Mouse (Mus musculus) intestine, embryonic 14.5 days (tissue): ENCODE data around the gene Copz1. TPM values are rescaled to one million over a fixed set of nuclear protein-coding genes. Genes with fewer than 3 reads are reported as not detected.
A peak's percentile ranks its signal among the peaks of the same experiment; 100 is the strongest.

ENCODE experiments used
- ATAC-seq: fragments of 200-750 bp; cut with Nextera tagmentation; replicated peaks from 2 replicates; pipeline ENCODE4 v1.8.0; 2017; ENCODE audit warnings: low read depth, moderate number of reproducible peaks, moderate TSS enrichment, moderate library complexity; ENCODE audit not compliant: low FRiP score, low TSS enrichment
- DNase-seq: peaks from one replicate; pipeline ENCODE4 v3.0.0-alpha.2; 2018; ENCODE audit warnings: low spot score
- H3K27ac ChIP-seq: fragments of 300-500 bp; sonication (generic); 2 replicates; pipeline ENCODE4 v1.5.1; 2014; ENCODE audit warnings: low read depth, mild to moderate bottlenecking, control low read depth
- H3K27me3 ChIP-seq: fragments of 300-500 bp; sonication (generic); replicated peaks from 2 replicates; pipeline ENCODE4 v1.6.1; 2014; ENCODE audit warnings: low read length, control low read depth; ENCODE audit not compliant: control insufficient read depth, insufficient read depth
- H3K36me3 ChIP-seq: fragments of 300-500 bp; sonication (generic); 2 replicates; pipeline ENCODE4 v1.6.1; 2014; ENCODE audit warnings: low read length, control low read depth; ENCODE audit not compliant: control insufficient read depth, insufficient read depth
- H3K4me1 ChIP-seq: fragments of 300-500 bp; sonication (generic); replicated peaks from 2 replicates; pipeline ENCODE4 v1.6.1; 2014; ENCODE audit warnings: low read length, control low read depth, mixed read lengths; ENCODE audit not compliant: control insufficient read depth, insufficient read depth
- H3K4me2 ChIP-seq: fragments of 300-500 bp; sonication (generic); 2 replicates; pipeline ENCODE4 v1.6.1; 2014; ENCODE audit warnings: low read length
- H3K4me3 ChIP-seq: fragments of 300-500 bp; sonication (generic); 2 replicates; pipeline ENCODE4 v1.5.1; 2014; ENCODE audit warnings: low read depth, low read length, control low read depth, mixed read lengths
- H3K9ac ChIP-seq: fragments of 300-500 bp; sonication (generic); 2 replicates; pipeline ENCODE4 v1.6.1; 2014; ENCODE audit warnings: mild to moderate bottlenecking, low read length
- H3K9me3 ChIP-seq: fragments of 300-500 bp; sonication (generic); 2 replicates; pipeline ENCODE4 v1.6.1; 2016; ENCODE audit warnings: low read length, control low read depth; ENCODE audit not compliant: control insufficient read depth
- WGBS: fragments of 180-500 bp; shearing (Covaris S2); extraction: QIAGEN DNeasy Blood & Tissue Kit; methylation state at CpG from one replicate; pipeline ENCODE4 v1.1.7; 2014; 5-methylcytosine and 5-hydroxymethylcytosine counted together
- polyA plus RNA-seq: library from polyadenylated mRNA; unstranded; fragments of >200 nt; fragmentation: Nextera tagmentation; extraction: Ambion mirVana; gene quantifications from 2 replicates; pipeline ENCODE4 v1.2.1, GENCODE M21; 2014

The Copz1 gene
- polyA plus RNA-seq = 266 and 283 TPM in 2 replicates

DNA sequence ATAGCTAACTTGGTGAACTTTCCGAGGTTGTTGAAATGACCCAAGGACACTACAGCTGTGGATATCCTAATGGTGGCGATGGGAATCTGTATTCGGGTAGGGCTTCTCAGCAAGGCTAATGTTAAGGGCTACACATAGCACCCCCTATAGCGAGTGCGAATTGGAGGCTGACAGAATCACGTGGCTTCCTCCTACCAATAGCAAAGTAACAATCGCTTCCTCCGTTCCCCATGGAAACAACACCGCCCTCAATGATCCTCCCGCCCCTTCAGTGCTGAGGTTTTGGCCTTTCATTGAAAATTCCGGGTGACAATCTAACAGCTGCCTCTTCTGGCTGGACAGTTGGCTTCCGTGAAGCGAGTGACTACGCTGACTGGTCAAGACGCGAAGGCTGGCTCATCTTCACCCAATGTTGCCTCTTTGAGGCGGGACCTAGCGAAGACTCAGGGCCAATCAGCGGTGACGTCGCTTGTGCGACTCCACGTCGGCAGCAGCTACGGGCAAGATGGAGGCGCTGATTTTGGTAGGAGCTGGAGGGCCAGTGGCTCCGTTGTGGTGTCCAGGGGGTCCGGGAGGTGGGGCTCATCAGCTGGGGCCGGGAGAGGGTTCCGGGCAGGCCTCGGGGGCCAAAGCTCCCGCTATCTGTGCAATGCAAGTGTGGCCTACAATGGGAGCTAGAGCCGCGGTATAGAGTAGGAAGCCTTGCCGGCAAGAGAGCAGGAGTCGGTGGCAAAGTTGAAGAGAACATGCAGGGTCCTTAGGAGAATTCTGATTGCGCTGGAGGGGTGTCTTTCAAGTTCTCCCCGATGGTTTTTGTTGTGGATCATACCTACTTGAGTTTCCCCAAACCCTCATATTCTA is at the start of gene Copz1:
TSS of gene Copz1 (plus strand) at position 296 of the 861 bp plus-strand sequence.
- DNase-seq (peak; percentile 91), ATAC-seq (peak; percentile 99)
- no peaks in the 10 kb centered on the region for H3K36me3 ChIP-seq
- peak within 1 kb of the TSS; percentile 82 for H3K9ac ChIP-seq
- H3K4me2 ChIP-seq = peak within 1 kb of the TSS; percentile 82
- peak within 1 kb of the TSS; percentile 87 for H3K4me3 ChIP-seq
- H3K9me3 ChIP-seq = no peaks in the 10 kb centered on the region
- WGBS = under 1% methylated on average over 38 of the region's 38 CpGs
- no peaks in the 10 kb centered on the region for H3K27me3 ChIP-seq
- 0 out of 2 replicates have a peak within 1 kb of the TSS, but pooled peaks have one; percentile 12 for H3K27ac ChIP-seq
- H3K4me1 ChIP-seq = peaks cover 14% of the 10 kb centered on the region

- DNase-seq = no peak
Measured at GRCm38 (mm10) chr15:103224161-103224560, 48.4 kb upstream of the Copz1 start.

DNA sequence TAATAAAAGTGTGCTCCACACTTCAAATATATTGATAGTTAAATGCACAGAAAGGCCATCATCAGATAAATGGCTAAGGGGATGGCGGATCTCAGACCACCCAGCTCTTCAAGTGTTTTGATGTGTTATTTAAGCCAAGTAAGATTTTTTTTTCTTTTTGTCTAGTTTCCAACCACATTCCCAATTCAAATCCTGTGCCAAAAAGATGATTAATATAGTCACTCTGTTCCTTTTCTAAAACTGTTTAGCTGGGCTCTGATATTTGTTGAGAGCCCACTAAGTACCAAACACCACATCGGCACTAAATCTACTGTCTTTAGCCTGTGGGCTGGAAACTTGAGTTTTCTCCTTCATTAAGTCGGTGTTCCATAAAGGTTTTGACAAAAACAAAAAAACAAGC is 45.5 kb upstream of the Copz1 start:
- Histone ChIP-seq H3K36me3 (no peaks in the 10 kb centered on the region), H3K9ac (no peak overlapping the region), H3K27me3 (no peaks in the 10 kb centered on the region), H3K4me3 (no peak overlapping the region), H3K27ac (no peak overlapping the region), H3K9me3 (no peaks in the 10 kb centered on the region), H3K4me1 (peaks cover 6% of the 10 kb centered on the region), H3K4me2 (no peak overlapping the region)
- ATAC-seq (no peak), DNase-seq (no peak)
- 63% methylated on average over 3 of the region's 3 CpGs for WGBS

More at GRCm38 (mm10) chr15:103224161-103224560, 48.4 kb upstream of the Copz1 start:
- ATAC-seq = no peak
- WGBS = 88% methylated on average over 2 of the region's 2 CpGs
- Histone ChIP-seq H3K36me3 (no peaks in the 10 kb centered on the region), H3K4me1 (peaks cover 18% of the 10 kb centered on the region), H3K4me2 (no peak overlapping the region), H3K27ac (no peak overlapping the region), H3K9ac (no peak overlapping the region), H3K9me3 (no peaks in the 10 kb centered on the region), H3K4me3 (no peak overlapping the region), H3K27me3 (no peaks in the 10 kb centered on the region)

DNA sequence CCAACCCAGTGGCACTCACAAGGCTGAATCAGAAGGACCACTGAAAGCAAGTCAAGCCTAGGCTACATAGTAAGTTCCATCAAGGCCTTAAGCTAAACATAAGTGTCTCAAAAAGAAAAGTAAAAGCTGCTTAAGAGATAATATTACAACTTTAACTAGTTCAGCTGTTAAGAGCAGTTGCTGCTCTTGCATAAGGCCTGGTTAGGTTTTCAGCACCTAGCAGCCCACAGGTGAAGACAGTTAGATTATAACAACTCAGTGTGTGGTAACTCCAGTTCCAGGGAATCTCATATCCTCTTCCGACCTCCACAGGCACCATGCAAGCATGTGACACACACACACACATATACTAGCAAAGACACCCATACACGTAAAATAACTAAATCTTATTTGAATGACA is 44.9 kb upstream of the Copz1 start:
- DNase-seq = no peak
- H3K9me3 ChIP-seq = no peaks in the 10 kb centered on the region
- H3K27ac ChIP-seq = no peak overlapping the region
- H3K9ac ChIP-seq = no peak overlapping the region
- H3K27me3 ChIP-seq = no peaks in the 10 kb centered on the region
- no peak overlapping the region for H3K4me2 ChIP-seq
- no peak for ATAC-seq
- H3K4me1 ChIP-seq = peaks cover 6% of the 10 kb centered on the region
- no peak overlapping the region for H3K4me3 ChIP-seq
- no peaks in the 10 kb centered on the region for H3K36me3 ChIP-seq
- WGBS = 69% methylated on average over 2 of the region's 2 CpGs

GRCm38 (mm10) chr15:103228904-103229303 is 43.6 kb upstream of the Copz1 start:
- no peaks in the 10 kb centered on the region for H3K27me3 ChIP-seq
- no peak overlapping the region for H3K4me3 ChIP-seq
- DNase-seq = no peak
- H3K9ac ChIP-seq = no peak overlapping the region
- no peaks in the 10 kb centered on the region for H3K9me3 ChIP-seq
- no peak overlapping the region for H3K27ac ChIP-seq
- peaks cover 6% of the 10 kb centered on the region for H3K4me1 ChIP-seq
- H3K4me2 ChIP-seq = no peak overlapping the region
- ATAC-seq = no peak
- H3K36me3 ChIP-seq = no peaks in the 10 kb centered on the region
- WGBS = 68% methylated on average over 2 of the region's 2 CpGs

GRCm38 (mm10) chr15:103233119-103233518 is 39.4 kb upstream of the Copz1 start:
- no peak overlapping the region for H3K9ac ChIP-seq
- no peaks in the 10 kb centered on the region for H3K9me3 ChIP-seq
- H3K27ac ChIP-seq = no peak overlapping the region
- H3K4me2 ChIP-seq = no peak overlapping the region
- peaks cover 8% of the 10 kb centered on the region for H3K36me3 ChIP-seq
- H3K4me3 ChIP-seq = no peak overlapping the region
- H3K27me3 ChIP-seq = no peaks in the 10 kb centered on the region
- ATAC-seq (no peak), DNase-seq (no peak)
- 71% methylated on average over 2 of the region's 2 CpGs for WGBS
- peaks cover 6% of the 10 kb centered on the region for H3K4me1 ChIP-seq

- H3K4me3 ChIP-seq = no peak overlapping the region
Measured at GRCm38 (mm10) chr15:103237295-103237694, 35.2 kb upstream of the Copz1 start.

GRCm38 (mm10) chr15:103239130-103239684 is 33.3 kb upstream of the Copz1 start:
- Histone ChIP-seq H3K4me2 (peak overlapping the region; percentile 78), H3K27ac (peak overlapping the region; percentile 95), H3K4me1 (peaks cover 21% of the 10 kb centered on the region), H3K9ac (peak overlapping the region; percentile 95), H3K4me3 (peak overlapping the region; percentile 94), H3K27me3 (no peaks in the 10 kb centered on the region), H3K36me3 (peaks cover 38% of the 10 kb centered on the region), H3K9me3 (no peaks in the 10 kb centered on the region)
- ATAC-seq = peak; percentile 92
- DNase-seq = peak; percentile 90
- 0% methylated on average over 25 of the region's 26 CpGs for WGBS

More at GRCm38 (mm10) chr15:103237295-103237694, 35.2 kb upstream of the Copz1 start:
- Histone ChIP-seq H3K27me3 (no peaks in the 10 kb centered on the region), H3K9ac (no peak overlapping the region), H3K9me3 (no peaks in the 10 kb centered on the region), H3K27ac (no peak overlapping the region), H3K4me2 (no peak overlapping the region), H3K36me3 (peaks cover 20% of the 10 kb centered on the region), H3K4me1 (peaks cover 3% of the 10 kb centered on the region; the same call in 1 of the 2 replicates)
- DNase-seq = no peak
- WGBS = 89% methylated on average over 7 of the region's 7 CpGs
- ATAC-seq = no peak
